Mouse (Mus musculus) R1 (cell line): ENCODE data around the gene Gjc2.

Experiments
- DNase-seq: peaks from one replicate; pipeline ENCODE4 v3.0.0-alpha.2; 2018; ENCODE audit warnings: low read depth, low spot score

Gene Gjc2

GRCm38 (mm10) chr11:59208153-59208831, 25.3 kb upstream of the Gjc2 start, which contains the start of gene 2310033P09Rik:
TSS of gene 2310033P09Rik (plus strand) at chr11:59208321.
- peak; percentile 94 for DNase-seq

DNA sequence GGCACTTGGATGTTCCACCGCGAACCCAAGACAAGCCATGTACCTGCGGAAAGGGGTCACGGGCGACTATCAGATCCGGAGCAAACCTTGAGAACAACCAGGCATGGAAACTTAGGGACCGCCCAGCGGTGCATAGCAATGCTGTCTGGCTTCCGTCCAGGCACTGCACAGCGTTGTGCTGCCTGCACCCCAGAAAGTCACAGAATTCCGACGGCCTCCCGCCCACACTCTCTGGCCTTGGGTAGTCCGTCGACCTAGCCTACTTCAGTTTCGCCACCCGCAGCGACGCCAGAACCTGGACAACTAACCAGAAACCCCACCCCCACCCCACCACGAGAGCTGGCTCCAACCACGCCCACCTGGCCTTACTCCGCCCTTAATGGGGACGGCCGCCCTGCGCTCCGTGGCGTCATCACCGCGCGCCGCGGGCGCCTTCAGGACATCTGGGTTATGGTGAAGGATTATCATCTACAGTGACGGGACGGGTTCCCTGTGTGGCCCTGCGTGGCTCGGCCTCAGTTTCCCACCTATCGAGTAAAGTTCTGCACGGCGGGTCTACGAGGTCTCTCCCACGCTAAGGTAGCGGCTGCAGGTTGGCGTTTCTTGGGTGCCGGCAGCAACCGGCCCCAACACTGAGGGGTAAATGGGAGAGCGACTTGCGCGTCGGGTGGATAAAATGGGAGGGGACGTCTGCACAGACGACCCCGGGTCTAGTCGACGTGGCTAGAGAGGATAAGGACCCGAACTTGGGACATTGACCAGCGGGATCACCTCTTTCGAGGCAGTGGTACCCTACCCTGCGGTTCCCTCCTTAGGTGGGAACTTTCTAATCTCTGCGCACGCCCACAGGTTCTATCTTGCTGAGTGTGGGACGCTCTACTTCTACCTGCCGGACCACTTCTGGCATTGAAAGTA, 19.3 kb upstream of the Gjc2 start, which contains the start of gene Mrpl55:
TSS of gene Mrpl55 (plus strand) at position 406 of the 915 bp plus-strand sequence.
- DNase-seq: peak; percentile 89

DNA sequence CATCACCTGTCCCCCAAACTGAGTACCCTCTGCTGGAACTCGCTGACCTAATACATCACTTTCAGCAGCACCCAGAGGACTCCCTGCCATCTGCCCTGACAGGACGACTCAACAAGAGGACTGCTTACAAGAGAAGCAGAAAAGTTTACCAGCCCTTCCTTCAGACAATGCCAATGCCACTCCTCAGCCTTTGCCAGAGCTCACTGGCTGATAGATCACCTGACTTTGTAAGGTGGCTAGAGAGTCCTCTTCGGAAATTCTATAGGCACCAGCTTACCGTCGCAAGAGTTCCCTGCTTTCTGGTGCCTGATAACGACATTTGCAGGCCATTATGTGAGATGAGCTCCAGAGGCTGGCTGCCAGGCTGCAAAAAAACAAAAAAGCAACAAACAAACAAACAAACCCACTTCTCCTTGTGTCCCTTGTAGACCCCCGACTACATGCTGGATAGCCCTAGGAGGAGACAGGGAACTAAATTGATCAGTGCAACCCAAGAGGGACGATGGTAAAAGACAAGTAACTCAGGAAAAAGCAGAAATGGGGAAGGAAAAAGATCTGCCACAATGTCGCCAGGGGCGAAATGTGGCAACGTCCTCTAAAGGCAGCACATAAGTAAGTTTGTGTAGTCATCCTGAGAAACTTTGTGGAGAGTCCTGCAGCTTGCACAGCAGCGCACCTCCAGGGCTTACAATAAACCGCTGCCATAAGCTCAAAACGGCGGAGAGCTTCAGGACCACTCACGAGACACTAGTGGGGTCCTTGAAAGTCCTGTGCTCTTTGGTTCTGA, 18.4 kb upstream of the Gjc2 start:
- no peak for DNase-seq

GRCm38 (mm10) chr11:59196230-59196629, 13.2 kb upstream of the Gjc2 start:
- no peak for DNase-seq

- no peak for DNase-seq
Observed at GRCm38 (mm10) chr11:59192059-59192386, 9.0 kb upstream of the Gjc2 start, which contains the start of gene Guk1. TSS of gene Guk1 (minus strand) at chr11:59192212.

GRCm38 (mm10) chr11:59191231-59192058, 8.4 kb upstream of the Gjc2 start:
- DNase-seq: peak; percentile 91

- DNase-seq: no peak
Observed at GRCm38 (mm10) chr11:59187706-59188105, 4.7 kb upstream of the Gjc2 start.

- no peak for DNase-seq
Observed at GRCm38 (mm10) chr11:59185490-59185889, 2.5 kb upstream of the Gjc2 start.

- peak; percentile 46 for DNase-seq
Observed at GRCm38 (mm10) chr11:59183821-59184220, 808 bp upstream of the Gjc2 start.

GRCm38 (mm10) chr11:59176921-59177320, 6.1 kb downstream of the Gjc2 start:
- DNase-seq: no peak

DNA sequence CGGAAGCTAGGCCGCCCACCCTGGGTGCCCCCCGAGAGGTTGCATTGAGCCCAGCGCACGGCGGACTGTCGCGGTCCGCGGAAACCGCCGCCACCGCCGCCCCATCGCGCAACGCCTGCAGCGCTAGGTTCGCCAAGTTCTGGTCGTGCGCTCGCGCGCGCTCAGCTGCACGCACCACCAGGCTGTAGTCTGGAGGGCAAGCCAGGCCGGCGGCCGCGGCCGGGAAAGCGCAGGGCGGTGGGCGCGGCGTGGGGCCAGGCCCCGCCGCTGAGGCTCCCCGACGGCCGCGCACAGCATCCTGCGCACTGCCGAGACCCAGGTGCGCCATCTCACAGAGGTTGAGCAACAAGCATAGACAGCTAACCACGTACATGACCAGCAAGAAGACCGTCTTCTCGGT, 6.5 kb downstream of the Gjc2 start:
- peak; percentile 28 for DNase-seq

- no peak for DNase-seq
Observed at GRCm38 (mm10) chr11:59174189-59174838, 8.7 kb downstream of the Gjc2 start.

DNA sequence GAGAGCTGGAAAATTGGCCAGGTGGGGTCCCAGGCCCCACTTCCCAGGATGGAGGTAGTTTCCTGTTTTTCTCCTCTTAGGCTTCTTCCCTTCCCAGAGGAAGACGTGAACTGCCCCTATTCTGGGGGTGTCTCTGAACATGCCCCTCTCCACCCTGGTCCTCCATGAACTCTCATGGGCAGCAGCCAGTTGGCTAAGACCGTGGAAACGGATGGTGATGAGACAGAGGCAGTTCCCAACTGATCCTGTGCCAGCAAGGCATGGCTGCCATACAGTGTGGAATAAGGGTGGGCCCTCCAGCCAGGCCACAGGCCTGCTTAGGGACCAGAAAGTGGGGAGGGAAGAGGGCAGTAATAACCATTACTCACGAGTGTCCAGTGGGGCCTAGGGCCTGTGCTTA, 12.5 kb downstream of the Gjc2 start:
- no peak for DNase-seq

GRCm38 (mm10) chr11:59169807-59170206, 13.2 kb downstream of the Gjc2 start:
- no peak for DNase-seq

GRCm38 (mm10) chr11:59165616-59166241, 17.3 kb downstream of the Gjc2 start:
- no peak for DNase-seq

DNA sequence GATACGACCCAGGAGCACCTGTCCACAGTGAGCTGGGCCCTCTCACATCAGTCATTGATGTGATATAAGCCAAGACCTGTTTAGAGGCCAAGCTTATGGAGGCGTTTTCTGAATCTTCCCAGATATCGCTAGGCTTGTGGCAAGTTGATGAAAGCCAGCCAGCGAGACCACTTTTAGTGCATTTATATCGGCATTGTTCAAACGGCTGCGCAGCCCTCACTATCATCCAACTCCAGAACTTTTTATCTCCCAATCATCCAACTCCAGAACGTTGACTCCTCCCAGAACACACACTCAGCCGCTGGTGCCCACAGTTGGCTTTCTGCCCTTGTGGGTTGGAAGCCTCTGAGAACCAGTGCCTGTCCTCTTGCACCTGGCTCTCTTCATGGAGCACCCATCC, 18.6 kb downstream of the Gjc2 start:
- no peak for DNase-seq

- DNase-seq: peak; percentile 98
Observed at GRCm38 (mm10) chr11:59163255-59164236, 19.5 kb downstream of the Gjc2 start, which contains the start of gene Iba57. TSS of gene Iba57 (minus strand) at chr11:59163739.

DNA sequence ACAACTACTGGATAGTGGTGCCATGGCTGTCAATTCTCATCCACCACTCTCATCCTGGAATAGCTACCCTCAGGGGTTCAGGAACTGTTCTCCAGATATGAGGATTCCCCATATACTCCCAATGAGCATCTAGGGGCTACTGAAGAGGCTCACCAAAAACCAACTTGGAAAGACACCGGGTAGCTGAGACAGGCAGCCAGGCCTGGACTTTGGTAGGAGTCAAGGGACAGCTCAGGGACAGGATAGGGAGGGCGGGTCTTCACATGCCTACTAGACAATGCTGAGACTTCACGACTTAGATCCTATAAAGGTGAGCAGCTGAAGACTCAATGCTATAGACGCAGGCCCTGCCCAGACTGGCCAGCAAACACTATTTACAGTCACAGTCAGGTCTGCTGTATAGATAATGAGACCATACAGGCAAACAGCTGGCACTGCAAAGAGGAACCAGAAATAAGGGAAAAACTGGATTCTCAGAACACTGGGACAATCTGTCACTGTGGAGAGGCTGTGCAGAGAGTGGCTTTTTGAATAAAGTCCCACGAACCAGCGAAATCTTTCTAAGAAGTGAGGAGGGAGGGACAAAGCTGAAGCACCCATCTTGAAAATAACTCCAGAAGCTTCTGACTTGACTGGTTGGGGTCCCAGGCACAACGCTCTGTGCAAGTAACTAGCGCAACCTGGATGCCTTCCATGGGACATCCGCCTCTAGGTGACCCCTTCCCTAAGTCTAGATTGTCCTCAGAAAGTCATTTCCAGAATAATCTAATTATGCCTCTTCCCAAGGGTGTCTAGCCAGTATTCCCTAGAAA, 20.4 kb downstream of the Gjc2 start:
- DNase-seq: no peak
